Comparison of ENCODE assay signal across 8 mouse cellular contexts in the genomic region with DNA sequence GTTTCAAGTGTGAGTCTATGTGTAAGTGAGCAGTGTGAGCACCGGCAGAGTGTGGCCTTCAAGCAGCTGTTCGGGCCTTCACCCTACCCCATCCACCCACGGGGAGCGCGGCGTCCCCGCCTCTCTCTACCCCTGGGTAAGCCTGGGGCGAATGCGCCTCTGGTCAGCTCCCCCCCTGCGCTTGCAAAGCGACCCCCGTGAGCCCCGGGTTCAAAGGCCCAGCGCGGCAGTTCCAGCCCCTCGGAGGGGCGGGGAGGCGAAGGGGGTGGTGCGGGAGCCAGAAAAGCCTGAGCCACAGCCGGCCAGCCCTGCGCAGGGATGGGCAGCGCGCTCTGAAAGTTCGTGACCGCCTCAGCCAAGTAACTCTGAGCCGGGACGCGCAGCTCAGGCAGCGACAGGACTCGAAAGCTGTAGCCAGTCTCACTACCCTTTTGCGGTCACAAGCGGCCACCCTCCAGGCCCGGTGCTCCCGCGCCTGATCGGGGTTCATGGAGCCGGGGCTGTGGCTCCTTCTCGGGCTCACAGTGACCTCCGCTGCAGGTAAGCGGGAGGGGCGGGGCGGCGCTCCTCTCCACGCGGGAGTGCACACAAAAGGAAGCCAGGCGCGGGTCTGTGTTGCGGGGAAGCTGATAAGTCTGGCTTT. TPM values are rescaled to one million over a fixed set of nuclear protein-coding genes. Genes with fewer than 3 reads are reported as not detected.
A peak's percentile ranks its signal among the peaks of the same experiment; 100 is the strongest.
DNase-seq lines count a peak whose midpoint lies in the region; ATAC-seq and TF ChIP-seq lines count a peak whose summit lies in the region.

A gene (plus strand): TSS at position 141 of the 643 bp plus-strand sequence.

- H3K27me3 ChIP-seq in heart, embryonic 15.5 days = peaks cover 32% of the 10 kb centered on the region
- peaks cover 21% of the 10 kb centered on the region for H3K27me3 ChIP-seq in midbrain, postnatal 0 days (ENCODE audit: insufficient read depth, low read length)

- H3K36me3 ChIP-seq in heart, embryonic 15.5 days = no peaks in the 10 kb centered on the region
- H3K36me3 ChIP-seq in midbrain, postnatal 0 days (ENCODE audit: insufficient read depth, low read length) = no peaks in the 10 kb centered on the region

- peak; percentile 45; the same call in 1 of the 2 replicates for ATAC-seq in heart, embryonic 15.5 days (replicated peaks; ENCODE audit: insufficient number of reproducible peaks, insufficient read depth, low FRiP score, low read depth)
- no peak for ATAC-seq in midbrain, postnatal 0 days (ENCODE audit: low FRiP score)

- H3K27ac ChIP-seq in brown adipose tissue, adult 24 weeks (replicated peaks; ENCODE audit: low read depth, low read length) = no peak within 1 kb of the TSS
- no peak within 1 kb of the TSS for H3K27ac ChIP-seq in heart, embryonic 15.5 days
- H3K27ac ChIP-seq in midbrain, postnatal 0 days (ENCODE audit: low read depth, low read length) = no peak within 1 kb of the TSS

- DNase-seq in heart, adult 11 months = peak; percentile 55
- DNase-seq in heart, postnatal 10 days = no peak
- DNase-seq in liver (peak; percentile 6), MN1 (ENCODE audit: low spot score) (no peak)
- DNase-seq in midbrain, postnatal 0 days (ENCODE audit: low spot score) = no peak
- DNase-seq in cerebellum, adult 8-10 months = no peak

- H3K4me1 ChIP-seq in brown adipose tissue, adult 24 weeks (ENCODE audit: control insufficient read depth, insufficient read depth, insufficient read length, low read length) = no peaks in the 10 kb centered on the region
- peaks cover 7% of the 10 kb centered on the region for H3K4me1 ChIP-seq in heart, embryonic 15.5 days (replicated peaks)
- H3K4me1 ChIP-seq in midbrain, postnatal 0 days (ENCODE audit: insufficient read depth, low read length) = no peaks in the 10 kb centered on the region

- peak within 1 kb of the TSS; percentile 57 for H3K9ac ChIP-seq in heart, embryonic 15.5 days
- H3K9ac ChIP-seq in midbrain, postnatal 0 days (replicated peaks; ENCODE audit: low read length, poor library complexity, severe bottlenecking) = 0 out of 2 replicates have a peak within 1 kb of the TSS, but pooled peaks have one; percentile 33

- intact Hi-C loops in heart, postnatal 10 days (cut with DNase I) = no loop called here

- TF ChIP-seq CTCF in midbrain, postnatal 0 days (IDR thresholded peaks at IDR 0.05) = no peak

- H3K4me2 ChIP-seq in heart, embryonic 15.5 days = peak within 1 kb of the TSS; percentile 93
- peak within 1 kb of the TSS; percentile 75 for H3K4me2 ChIP-seq in midbrain, postnatal 0 days (ENCODE audit: low read depth, low read length, poor library complexity, severe bottlenecking)

- peak within 1 kb of the TSS; percentile 23; the same call in 1 of the 2 replicates for H3K4me3 ChIP-seq in brown adipose tissue, adult 24 weeks (ENCODE audit: insufficient read depth, low read depth, low read length)
- peak within 1 kb of the TSS; percentile 54 for H3K4me3 ChIP-seq in heart, embryonic 15.5 days
- peak within 1 kb of the TSS; percentile 36 for H3K4me3 ChIP-seq in midbrain, postnatal 0 days (ENCODE audit: low read depth, low read length)

- H3K9me3 ChIP-seq in heart, embryonic 15.5 days (replicated peaks) = no peaks in the 10 kb centered on the region
- H3K9me3 ChIP-seq in midbrain, postnatal 0 days (ENCODE audit: low read length) = no peaks in the 10 kb centered on the region

- 2% methylated on average over 48 of the region's 48 CpGs for WGBS in heart, embryonic 15.5 days
- WGBS in midbrain, postnatal 0 days = under 1% methylated on average over 48 of the region's 48 CpGs

RNA-seq across cellular contexts. Expression of the gene that starts here (rescaled TPM):
- under 1 TPM; 0.24 to 0.37 TPM for total RNA-seq in heart, postnatal 10 days (2021)
- polyA plus RNA-seq in brown adipose tissue, adult 24 weeks (2012; ENCODE audit: insufficient read depth, insufficient read length, missing spikeins) = not detected in 2 replicates
- 1.0 and 3.1 TPM in 2 replicates for polyA plus RNA-seq in heart, embryonic 15.5 days (2015; fragmentation: Nextera tagmentation; extraction: Ambion mirVana)
- 5.4 and 6.0 TPM in 2 replicates for total RNA-seq in midbrain, postnatal 0 days (2014; rRNA removed)
- 6.1 and 8.3 TPM in 2 replicates for polyA plus RNA-seq in midbrain, postnatal 0 days (2015; fragmentation: Nextera tagmentation; extraction: Ambion mirVana)

Comparison
In these comparisons a context has a peak if more than half of its experiments do, and no peak if none do; other contexts are left out.
1. DNase-seq: peak in heart, adult 11 months (single experiment) and liver (single experiment); none in heart, postnatal 10 days (0 of 2), midbrain, postnatal 0 days (single experiment), MN1 (single experiment) and cerebellum, adult 8-10 months (single experiment).
2. Peak in every context shown above with its lines, with median percentiles within 50 percentile points of each other: H3K4me3 ChIP-seq.